Mouse (Mus musculus) CD4-positive, CD25-positive, alpha-beta regulatory T cell, adult 4 months (primary cell): ENCODE results near the gene Cdc42se2. TPM values are rescaled to one million over a fixed set of nuclear protein-coding genes. Genes with fewer than 3 reads are reported as not detected.
A peak's percentile ranks its signal among the peaks of the same experiment; 100 is the strongest.

Experiments used
- ATAC-seq: one replicate; pipeline ENCODE4 v1.8.0; 2017
- polyA plus RNA-seq, 2 experiments: library from polyadenylated mRNA; unstranded; fragments of 100-300 nt; shearing (Covaris generic); gene quantifications; one replicate each; pipeline ENCODE4 v1.2.1; 2017

The Cdc42se2 gene
- polyA plus RNA-seq, 2 experiments from 2014 or later = 369 to 477 TPM

GRCm38 (mm10) chr11:54754301-54755147 lies 33.0 kb downstream of the Cdc42se2 start:
- ATAC-seq = no peak

- ATAC-seq = no peak
These were observed 36.0 kb downstream of the Cdc42se2 start for GRCm38 (mm10) chr11:54751502-54751901.

GRCm38 (mm10) chr11:54748891-54749290 lies 38.6 kb downstream of the Cdc42se2 start:
- peak; percentile 50 for ATAC-seq

- no peak for ATAC-seq
These were observed 43.2 kb downstream of the Cdc42se2 start for GRCm38 (mm10) chr11:54744231-54744630.

- ATAC-seq = peak; percentile 46
These were observed 46.1 kb downstream of the Cdc42se2 start for GRCm38 (mm10) chr11:54741330-54741729.

GRCm38 (mm10) chr11:54739012-54739750 lies 48.3 kb downstream of the Cdc42se2 start:
- ATAC-seq = no peak

DNA sequence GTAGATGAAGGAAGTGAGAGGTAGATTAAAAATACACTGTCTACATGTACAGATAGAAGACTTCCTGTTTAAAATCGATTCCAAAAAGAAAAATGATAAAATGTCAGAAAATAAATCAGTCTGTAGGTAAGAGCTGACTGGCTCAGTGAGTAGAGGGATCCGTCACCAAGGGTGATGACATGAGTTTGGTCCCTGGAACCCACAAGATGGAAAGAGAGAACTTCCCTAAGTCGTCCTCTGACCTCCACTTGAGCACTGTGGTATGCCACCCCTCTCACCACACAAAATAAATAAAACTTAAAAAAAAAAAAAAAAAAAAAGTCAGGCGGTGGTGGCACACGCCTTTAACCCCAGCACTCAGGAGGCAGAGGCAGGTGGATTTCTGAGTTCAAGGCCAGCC lies 50.6 kb downstream of the Cdc42se2 start:
- no peak for ATAC-seq

DNA sequence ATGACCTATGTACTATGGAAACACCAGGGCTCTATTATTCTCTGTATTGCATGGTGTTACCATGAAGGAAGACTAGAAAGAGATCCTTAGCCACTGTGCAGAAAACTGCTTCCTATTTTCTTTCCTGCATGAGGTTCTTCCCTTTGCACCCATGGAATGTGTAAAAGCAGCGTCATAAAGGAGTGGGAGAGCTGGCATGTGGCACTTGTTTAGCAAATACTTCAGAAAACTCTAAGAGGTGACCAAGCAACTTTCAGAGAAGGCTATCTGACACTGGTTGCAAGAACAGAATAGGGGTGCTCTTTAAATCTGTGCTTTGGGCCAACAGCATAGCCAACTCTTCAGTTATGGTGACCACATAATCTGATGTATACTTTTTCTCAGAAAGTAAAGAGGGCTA lies 52.4 kb downstream of the Cdc42se2 start:
- ATAC-seq = no peak

DNA sequence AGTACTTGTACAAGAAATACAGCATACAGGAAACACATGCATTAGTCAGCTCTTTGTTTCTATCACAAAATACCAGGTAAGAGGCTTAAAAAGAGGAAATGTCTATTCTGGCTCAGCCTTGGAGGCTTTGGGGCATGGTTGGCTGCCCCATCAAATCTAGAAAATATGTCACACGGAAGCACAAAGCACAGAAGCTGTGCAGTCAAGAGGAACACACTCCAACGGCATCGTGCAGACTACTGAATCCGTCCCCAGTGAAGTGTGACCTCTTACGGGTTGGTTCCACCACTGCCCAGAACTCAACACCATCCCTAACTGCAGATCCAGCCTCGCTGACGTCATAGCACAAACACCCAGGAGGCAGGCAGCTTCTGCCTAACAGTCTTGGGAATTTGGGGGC lies 53.9 kb downstream of the Cdc42se2 start:
- ATAC-seq = peak; percentile 27

- ATAC-seq = no peak
These were observed 56.1 kb downstream of the Cdc42se2 start for GRCm38 (mm10) chr11:54731367-54731766.

DNA sequence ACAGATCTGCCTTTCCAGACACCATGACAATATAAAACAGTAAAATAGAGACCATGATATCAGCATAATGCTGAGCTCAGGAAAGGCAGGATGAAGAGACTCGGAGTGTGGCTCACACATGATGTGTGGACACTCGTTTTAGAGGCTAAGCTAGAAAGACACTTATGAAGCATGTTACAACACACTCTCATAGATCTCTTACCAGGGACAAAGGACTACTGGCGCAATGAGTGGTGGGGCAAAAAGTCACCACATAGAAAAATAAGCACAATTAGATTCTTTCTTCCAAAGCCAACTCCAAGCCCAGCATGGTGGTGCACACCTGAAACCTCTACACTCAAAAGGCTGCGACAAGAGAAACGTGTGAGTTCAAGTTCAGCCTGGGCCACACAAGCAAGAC lies 56.5 kb downstream of the Cdc42se2 start:
- no peak for ATAC-seq

- ATAC-seq = no peak
These were observed 58.2 kb downstream of the Cdc42se2 start for GRCm38 (mm10) chr11:54729311-54729710.

- ATAC-seq = peak; percentile 23
These were observed 59.1 kb downstream of the Cdc42se2 start for GRCm38 (mm10) chr11:54728371-54728770.

- peak; percentile 88 for ATAC-seq
These were observed 60.1 kb downstream of the Cdc42se2 start for GRCm38 (mm10) chr11:54727327-54727901.

DNA sequence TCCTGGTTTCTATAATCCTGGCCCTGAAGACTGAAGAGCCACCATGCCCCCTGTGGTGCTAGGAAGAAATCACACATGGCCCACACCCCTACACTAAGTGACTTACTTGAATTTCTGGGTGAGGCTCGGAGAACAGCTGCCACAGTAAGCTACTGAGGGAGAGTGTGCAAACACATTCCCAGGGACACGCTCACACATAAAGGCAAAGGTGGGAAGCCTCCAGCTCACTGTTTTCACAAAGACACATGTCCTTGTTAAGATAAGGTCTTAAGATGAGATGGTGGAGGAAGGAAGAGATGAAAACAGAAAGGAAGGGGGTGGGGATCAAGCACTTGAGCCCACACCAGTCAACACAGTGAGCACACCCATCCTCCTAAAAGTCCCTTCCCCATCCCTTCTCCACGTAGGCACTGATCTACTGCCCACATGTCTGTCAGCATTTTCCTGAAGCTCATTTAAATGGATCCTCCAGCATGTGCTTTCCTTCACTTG lies 60.9 kb downstream of the Cdc42se2 start:
- ATAC-seq = peak; percentile 16

DNA sequence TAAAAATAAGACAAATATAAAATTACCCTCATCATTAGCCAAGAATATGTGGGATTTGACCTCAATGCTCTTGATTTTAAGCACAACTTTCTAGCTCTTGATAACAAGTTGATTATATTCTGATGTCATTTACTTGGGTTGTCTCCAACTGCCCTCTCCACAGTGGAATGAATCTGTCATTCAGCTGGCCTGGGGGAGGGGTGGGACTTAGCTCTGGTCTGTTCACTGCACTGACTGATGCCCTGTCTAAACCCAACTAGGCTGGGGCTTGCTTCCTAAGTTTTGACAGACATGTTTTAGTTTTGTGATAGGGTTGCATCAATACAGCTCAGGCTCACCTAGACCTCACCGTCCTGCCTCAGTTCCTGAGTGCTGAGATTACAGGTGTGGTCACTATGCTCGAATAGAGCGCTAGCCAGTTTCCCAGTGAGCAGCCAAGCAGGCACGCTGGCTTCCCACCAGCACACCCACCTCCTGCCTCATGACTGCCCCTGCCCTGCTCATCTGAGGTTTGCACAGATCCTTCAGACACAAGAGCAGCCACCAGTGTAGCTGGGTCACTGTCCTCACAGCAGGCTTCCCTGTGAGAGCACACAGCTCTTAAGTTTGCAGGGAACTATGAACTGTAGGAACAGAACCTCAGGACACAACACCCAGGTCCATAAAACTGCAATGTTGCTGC lies 63.0 kb downstream of the Cdc42se2 start:
- ATAC-seq = no peak

- no peak for ATAC-seq
These were observed 65.4 kb downstream of the Cdc42se2 start for GRCm38 (mm10) chr11:54722057-54722456.

GRCm38 (mm10) chr11:54718601-54719000 lies 68.9 kb downstream of the Cdc42se2 start:
- no peak for ATAC-seq

DNA sequence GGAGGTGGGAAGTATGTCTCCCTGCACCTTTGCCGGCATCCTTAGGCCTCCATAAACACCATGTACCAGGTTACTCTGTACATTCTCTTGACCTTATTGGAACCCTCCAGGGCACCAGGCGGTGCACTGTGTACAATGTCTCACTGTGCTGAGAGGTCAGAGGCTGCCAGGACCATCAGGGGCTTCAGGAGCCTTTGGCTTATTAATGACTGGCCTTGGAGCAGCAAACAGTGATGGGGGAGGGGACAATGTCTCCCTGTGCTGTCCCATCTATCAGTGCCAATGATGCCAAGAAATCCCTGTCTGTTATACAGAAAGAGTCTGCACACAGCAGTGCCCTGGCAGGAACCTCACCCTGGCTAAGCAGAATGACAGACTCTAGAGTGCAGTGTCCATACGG lies 69.6 kb downstream of the Cdc42se2 start:
- no peak for ATAC-seq

GRCm38 (mm10) chr11:54712849-54713248 lies 74.6 kb downstream of the Cdc42se2 start:
- ATAC-seq = no peak

DNA sequence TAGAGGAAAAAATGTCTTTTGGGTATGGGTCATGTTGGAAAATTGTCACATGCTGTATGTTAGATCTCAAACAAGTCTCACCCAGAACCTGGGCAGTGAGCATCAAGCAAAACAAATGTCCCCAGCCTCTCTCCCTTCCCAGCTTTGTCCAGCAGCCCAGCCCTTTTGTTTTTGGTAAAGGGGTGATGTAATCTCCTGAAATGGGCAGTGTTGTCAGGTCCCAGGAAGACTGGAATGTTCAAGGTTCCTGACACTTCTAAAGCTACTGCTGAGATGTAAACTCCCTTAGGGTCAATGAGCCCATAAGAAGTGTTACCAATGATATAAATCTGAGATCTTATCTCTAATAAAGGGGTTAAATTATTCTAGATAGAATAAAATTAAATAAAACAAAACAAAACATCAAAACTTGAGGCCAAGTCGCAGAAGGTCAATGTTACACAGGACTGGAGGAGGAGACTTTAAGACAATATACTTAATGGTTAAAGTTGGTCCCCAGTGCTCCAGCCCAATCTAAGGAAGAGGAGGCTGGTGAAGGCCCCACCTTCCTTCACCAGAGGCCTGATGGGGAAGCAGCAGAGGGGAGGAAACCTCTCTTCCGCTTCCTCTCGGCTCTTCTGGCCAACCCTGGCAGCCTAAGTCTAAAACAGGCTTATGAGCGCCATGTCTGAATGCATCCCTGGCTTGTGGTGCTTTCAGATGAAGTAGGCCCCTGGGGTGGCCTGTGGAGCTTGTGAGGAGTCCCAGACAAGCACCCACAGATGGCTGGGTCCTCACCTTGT lies 76.8 kb downstream of the Cdc42se2 start:
- peak; percentile 4 for ATAC-seq

- no peak for ATAC-seq
These were observed 77.8 kb downstream of the Cdc42se2 start for GRCm38 (mm10) chr11:54709645-54710044.
